Mouse (Mus musculus) MEL (cell line): Measurements from ENCODE around the gene Mcub. TPM values are rescaled to one million over a fixed set of nuclear protein-coding genes. Genes with fewer than 3 reads are reported as not detected.

Experiments used
- DNase-seq: peaks from one replicate; pipeline ENCODE4 v3.0.0; 2011; ENCODE audit warnings: low read depth, low spot score
- H3K27ac ChIP-seq: 2 replicates; pipeline ENCODE4 v1.5.1; 2012; ENCODE audit warnings: low read depth, mild to moderate bottlenecking, control low read depth, low read length, moderate library complexity; ENCODE audit not compliant: control insufficient read depth
- H3K27me3 ChIP-seq, 2 experiments: fragments of 150-350 bp in 1 of 2; sonication (generic) in 1 of 2; 2 replicates each; pipeline ENCODE4 v1.6.1; 2012; ENCODE audit warnings: low read length in 2 of 2, mild to moderate bottlenecking in 2 of 2, improper control_type of control experiment in 1 of 2, moderate library complexity in 1 of 2; ENCODE audit not compliant: insufficient read depth in 2 of 2, control insufficient read depth in 1 of 2
- H3K36me3 ChIP-seq, 2 experiments: 2 replicates each; pipeline ENCODE4 v1.6.1; 2012 to 2014; ENCODE audit warnings: low read length in 2 of 2, improper control_type of control experiment in 1 of 2, inconsistent platforms in 1 of 2, mild to moderate bottlenecking in 1 of 2; ENCODE audit not compliant: insufficient read depth in 2 of 2, control insufficient read depth in 1 of 2
- H3K4me1 ChIP-seq, 2 experiments: fragments of 150-350 bp in 1 of 2; sonication (generic) in 1 of 2; 2 replicates each; pipeline ENCODE4 v1.6.1; 2012; ENCODE audit warnings: low read length in 2 of 2, improper control_type of control experiment in 1 of 2, mild to moderate bottlenecking in 1 of 2; ENCODE audit not compliant: insufficient read depth in 2 of 2, control insufficient read depth in 1 of 2
- H3K4me3 ChIP-seq, 2 experiments: fragments of 150-350 bp in 1 of 2; sonication (generic) in 1 of 2; 2 replicates each; pipeline ENCODE4 v1.5.1; 2012; ENCODE audit warnings: low read depth in 2 of 2, low read length in 2 of 2, mild to moderate bottlenecking in 2 of 2, moderate library complexity in 2 of 2, control low read depth in 1 of 2, improper control_type of control experiment in 1 of 2; ENCODE audit not compliant: control insufficient read depth in 1 of 2, insufficient read depth in 1 of 2
- H3K79me2 ChIP-seq: 2 replicates; pipeline ENCODE4 v1.6.1; 2012; ENCODE audit warnings: mild to moderate bottlenecking, low read length, moderate library complexity; ENCODE audit not compliant: control insufficient read depth, poor library complexity, insufficient read depth
- H3K9ac ChIP-seq: 2 replicates; pipeline ENCODE4 v1.6.1; 2012; ENCODE audit warnings: low read depth, mild to moderate bottlenecking, control low read depth, low read length, moderate library complexity; ENCODE audit not compliant: control insufficient read depth, poor library complexity, severe bottlenecking
- H3K9me3 ChIP-seq: fragments of 150-350 bp; sonication (generic); replicated peaks from 2 replicates; pipeline ENCODE4 v1.6.1; 2012; ENCODE audit warnings: mild to moderate bottlenecking, low read length, improper control_type of control experiment, moderate library complexity; ENCODE audit not compliant: insufficient read depth
- CTCF ChIP-seq, 3 experiments: IDR thresholded peaks in 2 of 3; conservative IDR thresholded peaks in 1 of 3; 2 replicates each; pipeline ENCODE4 v1.5.1; 2011 to 2012; ENCODE audit warnings: low read length in 3 of 3, low read depth in 2 of 3, mild to moderate bottlenecking in 2 of 3, improper control_type of control experiment in 1 of 3, inconsistent platforms in 1 of 3, mixed read lengths in 1 of 3, moderate library complexity in 1 of 3; ENCODE audit not compliant: control insufficient read depth in 1 of 3, insufficient read depth in 1 of 3, poor library complexity in 1 of 3, severe bottlenecking in 1 of 3
- E2F4 ChIP-seq: IDR thresholded peaks from 2 replicates; pipeline ENCODE4 v1.6.1; 2011; ENCODE audit warnings: low read depth, low read length, improper control_type of control experiment, borderline replicate concordance
- MEF2A ChIP-seq: IDR thresholded peaks from 2 replicates; pipeline ENCODE4 v1.6.1; 2014; ENCODE audit warnings: low read depth, mild to moderate bottlenecking, inconsistent platforms, low read length, improper control_type of control experiment; ENCODE audit not compliant: poor library complexity, insufficient replicate concordance, severe bottlenecking; ENCODE audit errors: extremely low read depth
- NRF1 ChIP-seq: IDR thresholded peaks from 2 replicates; pipeline ENCODE4 v1.6.1; 2014; ENCODE audit warnings: low read depth, mild to moderate bottlenecking, inconsistent platforms, low read length, improper control_type of control experiment, moderate library complexity; ENCODE audit not compliant: poor library complexity, insufficient read depth, severe bottlenecking
- POLR2A ChIP-seq, 2 experiments: IDR thresholded peaks; 2 replicates each; pipeline ENCODE4 v1.6.1; 2011 to 2012; ENCODE audit warnings: low read length in 2 of 2, mild to moderate bottlenecking in 2 of 2, control low read depth in 1 of 2, improper control_type of control experiment in 1 of 2, low read depth in 1 of 2, moderate library complexity in 1 of 2; ENCODE audit not compliant: control insufficient read depth in 1 of 2, insufficient read depth in 1 of 2, poor library complexity in 1 of 2
- RAD21 ChIP-seq: IDR thresholded peaks from 2 replicates; pipeline ENCODE4 v1.6.1; 2011; ENCODE audit warnings: mild to moderate bottlenecking, low read depth, low read length, improper control_type of control experiment
- SMC3 ChIP-seq: IDR thresholded peaks from 2 replicates; pipeline ENCODE4 v1.6.1; 2011; ENCODE audit warnings: low read depth, low read length, improper control_type of control experiment
- TAL1 ChIP-seq: IDR thresholded peaks from 2 replicates; pipeline ENCODE4 v1.6.1; 2012; ENCODE audit warnings: mild to moderate bottlenecking, inconsistent platforms, low read length, moderate library complexity, mixed read lengths
- USF1 ChIP-seq: IDR thresholded peaks from 2 replicates; pipeline ENCODE4 v1.6.1; 2014; ENCODE audit warnings: low read depth, mild to moderate bottlenecking, inconsistent platforms, low read length, improper control_type of control experiment, moderate library complexity
- USF2 ChIP-seq, 2 experiments: IDR thresholded peaks; 2 replicates each; pipeline ENCODE4 v1.6.1; 2011 to 2012; ENCODE audit warnings: improper control_type of control experiment in 2 of 2, low read length in 2 of 2, borderline replicate concordance in 1 of 2, inconsistent platforms in 1 of 2, low read depth in 1 of 2, mild to moderate bottlenecking in 1 of 2; ENCODE audit not compliant: insufficient read depth in 1 of 2
- ZC3H11A ChIP-seq: IDR thresholded peaks from 2 replicates; pipeline ENCODE4 v1.6.1; 2012; ENCODE audit warnings: low read depth, mild to moderate bottlenecking, inconsistent platforms, low read length, improper control_type of control experiment
- polyA plus RNA-seq, 2 experiments: library from polyadenylated mRNA; stranded (reverse) in 1 of 2; unstranded in 1 of 2; fragments of >175 nt in 1 of 2; fragments of >200 nt in 1 of 2; gene quantifications; 2 replicates each; pipeline versions ENCODE4 v1.2.1 to v1.2.4; 2012; ENCODE audit warnings: low replicate concordance in 2 of 2, low read depth in 1 of 2; ENCODE audit not compliant: insufficient read length in 2 of 2, insufficient read depth in 1 of 2, missing spikeins in 1 of 2
- total RNA-seq: library from RNA; depleted of rRNA; stranded (reverse); fragments of 300-350 nt; gene quantifications from 2 replicates; pipeline ENCODE4 v1.2.3, GENCODE M21; 2012

Gene Mcub
- total and polyA plus RNA-seq, 3 experiments = not detected

DNA sequence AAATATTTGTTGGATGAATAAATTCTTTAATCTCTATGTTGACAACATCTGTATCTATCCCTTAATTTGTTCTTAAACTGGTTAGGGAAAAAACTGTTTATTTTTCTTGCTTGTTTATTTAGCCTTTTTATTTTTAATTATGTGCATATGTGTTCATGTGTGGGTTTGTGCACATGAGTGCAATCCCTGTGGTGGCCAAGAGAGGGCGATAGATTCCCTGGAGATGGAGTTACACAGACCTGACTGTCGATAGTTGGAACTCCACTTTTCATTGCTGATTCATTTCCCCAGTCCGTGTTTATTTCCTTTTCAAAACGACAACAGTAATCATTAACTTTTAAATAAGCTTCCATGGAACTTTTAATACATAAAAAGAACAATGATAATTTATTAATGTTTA lies 37.6 kb downstream of the Mcub start:
- no peaks in the 10 kb centered on the region for H3K36me3 ChIP-seq
- TF ChIP-seq SMC3 = peak; percentile 64
- TF ChIP-seq RAD21 = peak; percentile 61
- no peak for TF ChIP-seq USF1
- TF ChIP-seq CTCF (IDR thresholded peaks at IDR 0.05 in 2 of 3, conservative IDR thresholded peaks at IDR 0.05 in 1 of 3; ENCODE audit: control insufficient read depth in 1 of 3, insufficient read depth in 1 of 3, low read depth in 2 of 3, low read length in 3 of 3, poor library complexity in 1 of 3, severe bottlenecking in 1 of 3) = peak; percentile 58 to 68 (median 63)
- no peak for TF ChIP-seq E2F4
- no peak overlapping the region for H3K27ac ChIP-seq
- no peak overlapping the region for H3K9ac ChIP-seq
- no peaks in the 10 kb centered on the region for H3K27me3 ChIP-seq
- DNase-seq = peak; percentile 53
- no peaks in the 10 kb centered on the region for H3K9me3 ChIP-seq
- no peaks in the 10 kb centered on the region for H3K79me2 ChIP-seq
- H3K4me3 ChIP-seq = no peak overlapping the region
- no peaks in the 10 kb centered on the region for H3K4me1 ChIP-seq

- H3K9ac ChIP-seq = no peak overlapping the region
- H3K27ac ChIP-seq = no peak overlapping the region
- H3K36me3 ChIP-seq = no peaks in the 10 kb centered on the region
- no peaks in the 10 kb centered on the region for H3K4me1 ChIP-seq
- no peaks in the 10 kb centered on the region for H3K9me3 ChIP-seq
- TF ChIP-seq NRF1 = no peak
- no peak overlapping the region for H3K4me3 ChIP-seq
- no peaks in the 10 kb centered on the region for H3K27me3 ChIP-seq
- H3K79me2 ChIP-seq = no peaks in the 10 kb centered on the region
- DNase-seq = no peak
Measured at GRCm38 (mm10) chr3:129930213-129930778, 39.7 kb downstream of the Mcub start.

DNA sequence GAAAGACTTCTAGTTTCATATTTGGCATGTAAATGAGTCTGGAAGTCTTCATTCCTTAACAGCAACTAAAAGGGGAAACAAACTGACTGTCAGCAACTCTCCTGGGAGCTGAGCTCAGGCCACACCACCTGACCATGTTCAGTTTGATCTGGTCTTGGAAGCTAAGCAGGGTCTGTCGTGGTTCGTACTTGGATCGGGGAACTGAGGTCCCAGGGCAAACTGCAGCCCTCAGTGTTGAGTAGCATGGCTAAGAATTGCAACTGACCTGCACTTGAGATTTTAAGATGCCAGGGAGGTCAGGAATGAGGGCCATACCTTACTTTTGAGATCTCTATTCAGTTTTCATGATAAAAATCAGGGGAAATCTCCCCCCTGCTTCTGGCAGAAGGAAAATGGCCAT lies 44.1 kb downstream of the Mcub start:
- H3K4me1 ChIP-seq = no peaks in the 10 kb centered on the region
- TF ChIP-seq USF1 (no peak), MEF2A (no peak), ZC3H11A (no peak), USF2 (IDR thresholded peaks at IDR 0.05; ENCODE audit: borderline replicate concordance in 1 of 2, insufficient read depth in 1 of 2, low read depth in 1 of 2, low read length in 2 of 2) (no peak), TAL1 (no peak), POLR2A (IDR thresholded peaks at IDR 0.05; ENCODE audit: control insufficient read depth in 1 of 2, insufficient read depth in 1 of 2, low read depth in 1 of 2, low read length in 2 of 2, poor library complexity in 1 of 2) (no peak)
- no peaks in the 10 kb centered on the region for H3K27me3 ChIP-seq
- H3K9ac ChIP-seq = no peak overlapping the region
- DNase-seq = no peak
- H3K27ac ChIP-seq = no peak overlapping the region
- no peaks in the 10 kb centered on the region for H3K9me3 ChIP-seq
- no peak overlapping the region for H3K4me3 ChIP-seq
- no peaks in the 10 kb centered on the region for H3K36me3 ChIP-seq
- no peaks in the 10 kb centered on the region for H3K79me2 ChIP-seq
